12 mouse cellular contexts compared by ENCODE assay signal in genomic region chr11:32234816-32235485, GRCm38 (mm10). TPM values are rescaled to one million over a fixed set of nuclear protein-coding genes. Genes with fewer than 3 reads are reported as not detected.
DNase-seq lines count a peak whose midpoint lies in the region; ATAC-seq and TF ChIP-seq lines count a peak whose summit lies in the region.
"Had no signal": no experiment of that assay in that cellular context is flagged by ENCODE, and none has a peak within 500 bp of the region (broad histone marks: within the 10 kb centered on the region; RNA-seq: fewer than 3 reads in every experiment).

No protein-coding gene starts in this region.

- H3K4me1 ChIP-seq in embryonic facial prominence, embryonic 13.5 days = peaks cover 28% of the 10 kb centered on the region
- 0 out of 2 replicates have a peak, but pooled peaks cover 6% of the 10 kb centered on the region for H3K4me1 ChIP-seq in embryonic facial prominence, embryonic 10.5 days
- peaks cover 23% of the 10 kb centered on the region for H3K4me1 ChIP-seq in midbrain, embryonic 13.5 days (replicated peaks)
- H3K4me1 ChIP-seq in midbrain, postnatal 0 days (ENCODE audit: insufficient read depth, low read length) = 0 out of 2 replicates have a peak, but pooled peaks cover 5% of the 10 kb centered on the region
- peaks cover 19% of the 10 kb centered on the region for H3K4me1 ChIP-seq in stomach, embryonic 16.5 days (ENCODE audit: control insufficient read depth, insufficient read depth, low read length)

- H3K27me3 ChIP-seq in embryonic facial prominence, embryonic 13.5 days = no peaks in the 10 kb centered on the region
- H3K27me3 ChIP-seq in embryonic facial prominence, embryonic 10.5 days (replicated peaks; ENCODE audit: low read depth, poor library complexity, severe bottlenecking) = no peaks in the 10 kb centered on the region
- H3K27me3 ChIP-seq in midbrain, embryonic 13.5 days = no peaks in the 10 kb centered on the region
- H3K27me3 ChIP-seq in midbrain, postnatal 0 days (ENCODE audit: insufficient read depth, low read length) = no peaks in the 10 kb centered on the region
- H3K27me3 ChIP-seq in stomach, embryonic 16.5 days (ENCODE audit: control insufficient read depth, insufficient read depth, low read length) = no peaks in the 10 kb centered on the region

- H3K4me3 ChIP-seq in embryonic facial prominence, embryonic 13.5 days = no peak overlapping the region
- no peak overlapping the region for H3K4me3 ChIP-seq in embryonic facial prominence, embryonic 10.5 days
- no peak overlapping the region for H3K4me3 ChIP-seq in midbrain, embryonic 13.5 days (replicated peaks)
- H3K4me3 ChIP-seq in midbrain, postnatal 0 days (ENCODE audit: low read depth, low read length) = no peak overlapping the region
- no peak overlapping the region for H3K4me3 ChIP-seq in stomach, embryonic 16.5 days (replicated peaks; ENCODE audit: low read length)

- no peak for TF ChIP-seq CTCF in midbrain, postnatal 0 days (IDR thresholded peaks at IDR 0.05)

- no peak for ATAC-seq in embryonic facial prominence, embryonic 13.5 days (ENCODE audit: insufficient number of reproducible peaks, insufficient read depth, low FRiP score, low TSS enrichment, low read depth)
- ATAC-seq in midbrain, embryonic 13.5 days = no peak
- ATAC-seq in midbrain, postnatal 0 days (ENCODE audit: low FRiP score) = no peak
- no peak for ATAC-seq in stomach, embryonic 16.5 days (ENCODE audit: insufficient read depth, low FRiP score)

- H3K36me3 ChIP-seq in embryonic facial prominence, embryonic 13.5 days = peaks cover 73% of the 10 kb centered on the region
- peaks cover 97% of the 10 kb centered on the region for H3K36me3 ChIP-seq in embryonic facial prominence, embryonic 10.5 days (replicated peaks)
- peaks cover 59% of the 10 kb centered on the region for H3K36me3 ChIP-seq in midbrain, embryonic 13.5 days
- peaks cover 34% of the 10 kb centered on the region for H3K36me3 ChIP-seq in midbrain, postnatal 0 days (ENCODE audit: insufficient read depth, low read length)
- H3K36me3 ChIP-seq in stomach, embryonic 16.5 days (ENCODE audit: control insufficient read depth, insufficient read depth, low read length) = 0 out of 2 replicates have a peak, but pooled peaks cover 10% of the 10 kb centered on the region

- H3K4me2 ChIP-seq in embryonic facial prominence, embryonic 13.5 days = no peak overlapping the region
- H3K4me2 ChIP-seq in midbrain, embryonic 13.5 days (replicated peaks) = no peak overlapping the region
- no peak overlapping the region for H3K4me2 ChIP-seq in midbrain, postnatal 0 days (ENCODE audit: low read depth, low read length, poor library complexity, severe bottlenecking)
- H3K4me2 ChIP-seq in stomach, embryonic 16.5 days (ENCODE audit: low read depth, low read length) = no peak overlapping the region

- DNase-seq in embryonic facial prominence, embryonic 10.5 days (ENCODE audit: low spot score) = no peak
- DNase-seq in kidney, adult 9 months = peak; percentile 57
- DNase-seq in kidney, postnatal 4 days = no peak
- no peak for DNase-seq in midbrain, postnatal 0 days (ENCODE audit: low spot score)
- no peak for DNase-seq in frontal cortex, adult 2 months (ENCODE audit: extremely low spot score in 1 of 2, low spot score in 1 of 2)
- DNase-seq: thymus, adult 18-20 months had no signal

- H3K27ac ChIP-seq in embryonic facial prominence, embryonic 13.5 days = peak overlapping the region; percentile 28; the same call in 1 of the 2 replicates
- no peak overlapping the region for H3K27ac ChIP-seq in embryonic facial prominence, embryonic 10.5 days (replicated peaks)
- H3K27ac ChIP-seq in midbrain, embryonic 13.5 days = peak overlapping the region; percentile 72; the same call in 1 of the 2 replicates
- no peak overlapping the region; the same call in 1 of the 2 replicates for H3K27ac ChIP-seq in midbrain, postnatal 0 days (ENCODE audit: low read depth, low read length)
- peak overlapping the region; percentile 79 for H3K27ac ChIP-seq in stomach, embryonic 16.5 days (ENCODE audit: low read length)

- no peak overlapping the region for H3K9ac ChIP-seq in embryonic facial prominence, embryonic 13.5 days
- no peak overlapping the region for H3K9ac ChIP-seq in midbrain, embryonic 13.5 days (replicated peaks)
- no peak overlapping the region for H3K9ac ChIP-seq in midbrain, postnatal 0 days (replicated peaks; ENCODE audit: low read length, poor library complexity, severe bottlenecking)
- H3K9ac ChIP-seq in stomach, embryonic 16.5 days (ENCODE audit: low read length) = peak overlapping the region; percentile 33; the same call in 1 of the 2 replicates

- no peaks in the 10 kb centered on the region for H3K9me3 ChIP-seq in embryonic facial prominence, embryonic 13.5 days
- no peaks in the 10 kb centered on the region for H3K9me3 ChIP-seq in embryonic facial prominence, embryonic 10.5 days
- H3K9me3 ChIP-seq in midbrain, embryonic 13.5 days = no peaks in the 10 kb centered on the region
- H3K9me3 ChIP-seq in midbrain, postnatal 0 days (ENCODE audit: low read length) = no peaks in the 10 kb centered on the region
- no peaks in the 10 kb centered on the region for H3K9me3 ChIP-seq in stomach, embryonic 16.5 days (replicated peaks; ENCODE audit: control insufficient read depth, low read length)

- 86% methylated on average over 6 of the region's 6 CpGs for WGBS in embryonic facial prominence, embryonic 13.5 days
- WGBS in embryonic facial prominence, embryonic 10.5 days = 93% methylated on average over 6 of the region's 6 CpGs
- 89% methylated on average over 6 of the region's 6 CpGs for WGBS in midbrain, embryonic 13.5 days
- 88% methylated on average over 6 of the region's 6 CpGs for WGBS in midbrain, postnatal 0 days
- WGBS in stomach, embryonic 16.5 days = 84% methylated on average over 6 of the region's 6 CpGs

RNA-seq across cellular contexts. Expression of gene Mpg, which starts 8.6 kb away (rescaled TPM):
- polyA plus RNA-seq in embryonic facial prominence, embryonic 13.5 days (2015; fragmentation: Nextera tagmentation; extraction: Ambion mirVana) = 42.2 and 44.1 TPM in 2 replicates
- polyA plus RNA-seq in embryonic facial prominence, embryonic 10.5 days (2016; fragmentation: Nextera tagmentation; extraction: Ambion mirVana) = 31.3 and 33.2 TPM in 2 replicates
- 34.1 and 35.2 TPM in 2 replicates for polyA plus RNA-seq in midbrain, embryonic 13.5 days (2015; fragmentation: Nextera tagmentation; extraction: Ambion mirVana)
- total RNA-seq in midbrain, postnatal 0 days (2014; rRNA removed) = 31.7 and 35.0 TPM in 2 replicates
- polyA plus RNA-seq in midbrain, postnatal 0 days (2015; fragmentation: Nextera tagmentation; extraction: Ambion mirVana) = 31.2 and 37.7 TPM in 2 replicates
- 32.6 and 33.8 TPM in 2 replicates for polyA plus RNA-seq in stomach, embryonic 16.5 days (2015; fragmentation: Nextera tagmentation; extraction: Ambion mirVana)
- 13.8 and 17.0 TPM in 2 replicates for polyA plus RNA-seq in frontal cortex, adult 2 months (2012; rRNA removed)

RNA-seq across cellular contexts. Expression of gene Rhbdf1, which starts 12.9 kb away (rescaled TPM):
- polyA plus RNA-seq in embryonic facial prominence, embryonic 13.5 days (2015; fragmentation: Nextera tagmentation; extraction: Ambion mirVana) = 55.5 and 55.9 TPM in 2 replicates
- 32.2 and 33.1 TPM in 2 replicates for polyA plus RNA-seq in embryonic facial prominence, embryonic 10.5 days (2016; fragmentation: Nextera tagmentation; extraction: Ambion mirVana)
- polyA plus RNA-seq in midbrain, embryonic 13.5 days (2015; fragmentation: Nextera tagmentation; extraction: Ambion mirVana) = 13.6 and 14.8 TPM in 2 replicates
- total RNA-seq in midbrain, postnatal 0 days (2014; rRNA removed) = 27.4 and 55.6 TPM in 2 replicates
- polyA plus RNA-seq in midbrain, postnatal 0 days (2015; fragmentation: Nextera tagmentation; extraction: Ambion mirVana) = 17.6 and 21.0 TPM in 2 replicates
- 57.4 and 67.7 TPM in 2 replicates for polyA plus RNA-seq in stomach, embryonic 16.5 days (2015; fragmentation: Nextera tagmentation; extraction: Ambion mirVana)
- polyA plus RNA-seq in frontal cortex, adult 2 months (2012; rRNA removed) = 23.6 and 26.7 TPM in 2 replicates

RNA-seq across cellular contexts. Expression of gene Snrnp25, which starts 29.7 kb away (rescaled TPM):
- 64.4 and 69.3 TPM in 2 replicates for polyA plus RNA-seq in embryonic facial prominence, embryonic 13.5 days (2015; fragmentation: Nextera tagmentation; extraction: Ambion mirVana)
- polyA plus RNA-seq in embryonic facial prominence, embryonic 10.5 days (2016; fragmentation: Nextera tagmentation; extraction: Ambion mirVana) = 102 and 106 TPM in 2 replicates
- polyA plus RNA-seq in midbrain, embryonic 13.5 days (2015; fragmentation: Nextera tagmentation; extraction: Ambion mirVana) = 46.5 and 46.6 TPM in 2 replicates
- 13.3 and 23.6 TPM in 2 replicates for total RNA-seq in midbrain, postnatal 0 days (2014; rRNA removed)
- 47.8 and 48.9 TPM in 2 replicates for polyA plus RNA-seq in midbrain, postnatal 0 days (2015; fragmentation: Nextera tagmentation; extraction: Ambion mirVana)
- polyA plus RNA-seq in stomach, embryonic 16.5 days (2015; fragmentation: Nextera tagmentation; extraction: Ambion mirVana) = 44.9 and 47.5 TPM in 2 replicates
- 47.4 and 54.0 TPM in 2 replicates for polyA plus RNA-seq in frontal cortex, adult 2 months (2012; rRNA removed)

RNA-seq across cellular contexts. Expression of gene Nprl3, which starts 32.6 kb away (rescaled TPM):
- 42.6 and 46.9 TPM in 2 replicates for polyA plus RNA-seq in embryonic facial prominence, embryonic 13.5 days (2015; fragmentation: Nextera tagmentation; extraction: Ambion mirVana)
- 45.9 and 47.8 TPM in 2 replicates for polyA plus RNA-seq in embryonic facial prominence, embryonic 10.5 days (2016; fragmentation: Nextera tagmentation; extraction: Ambion mirVana)
- 46.5 and 47.2 TPM in 2 replicates for polyA plus RNA-seq in midbrain, embryonic 13.5 days (2015; fragmentation: Nextera tagmentation; extraction: Ambion mirVana)
- total RNA-seq in midbrain, postnatal 0 days (2014; rRNA removed) = 36.0 and 44.7 TPM in 2 replicates
- 35.3 and 38.6 TPM in 2 replicates for polyA plus RNA-seq in midbrain, postnatal 0 days (2015; fragmentation: Nextera tagmentation; extraction: Ambion mirVana)
- polyA plus RNA-seq in stomach, embryonic 16.5 days (2015; fragmentation: Nextera tagmentation; extraction: Ambion mirVana) = 36.8 and 37.6 TPM in 2 replicates
- polyA plus RNA-seq in frontal cortex, adult 2 months (2012; rRNA removed) = 75.7 and 85.2 TPM in 2 replicates

RNA-seq across cellular contexts. Expression of gene Il9r, which starts 34.9 kb away (rescaled TPM):
- 0.31 and 0.43 TPM in 2 replicates for polyA plus RNA-seq in embryonic facial prominence, embryonic 13.5 days (2015; fragmentation: Nextera tagmentation; extraction: Ambion mirVana)
- polyA plus RNA-seq in embryonic facial prominence, embryonic 10.5 days (2016; fragmentation: Nextera tagmentation; extraction: Ambion mirVana) = 0.05 TPM in 1 of 2 replicates, not detected in the other
- not detected in 2 replicates for polyA plus RNA-seq in midbrain, embryonic 13.5 days (2015; fragmentation: Nextera tagmentation; extraction: Ambion mirVana)
- total RNA-seq in midbrain, postnatal 0 days (2014; rRNA removed) = 0.33 TPM in 1 of 2 replicates, not detected in the other
- 0.04 TPM in 1 of 2 replicates, not detected in the other for polyA plus RNA-seq in midbrain, postnatal 0 days (2015; fragmentation: Nextera tagmentation; extraction: Ambion mirVana)
- 0.07 and 0.09 TPM in 2 replicates for polyA plus RNA-seq in stomach, embryonic 16.5 days (2015; fragmentation: Nextera tagmentation; extraction: Ambion mirVana)
- not detected in 2 replicates for polyA plus RNA-seq in frontal cortex, adult 2 months (2012; rRNA removed)
- polyA plus RNA-seq: adrenal gland, adult 2 months; cerebellum, adult 2 months; heart, embryonic 14.5 days had no signal

Comparison
In these comparisons a context has a peak if more than half of its experiments do, and no peak if none do; other contexts are left out.
1. H3K27ac ChIP-seq: peak in embryonic facial prominence, embryonic 13.5 days (single experiment), midbrain, embryonic 13.5 days (single experiment) and stomach, embryonic 16.5 days (single experiment); none in embryonic facial prominence, embryonic 10.5 days (single experiment) and midbrain, postnatal 0 days (single experiment).